Mouse (Mus musculus): ENCODE data around the gene Gpr21. TPM values are rescaled to one million over a fixed set of nuclear protein-coding genes. Genes with fewer than 3 reads are reported as not detected.

Gene Gpr21
- total RNA-seq, 2 experiments from 2014 or later: 1.3 to 1.5 TPM

GRCm38 (mm10) chr2:37566035-37566434, 49.9 kb downstream of the Gpr21 start:
- DNase-seq: no peak
- intact Hi-C loops (cut with DNase I): loop anchor here (5.0 kb wide), 1 partner anchor 206 kb away; no protein-coding TSS in a partner anchor

GRCm38 (mm10) chr2:37569888-37570287, 53.8 kb downstream of the Gpr21 start:
- no peak for DNase-seq

More at GRCm38 (mm10) chr2:37569888-37570287, 53.8 kb downstream of the Gpr21 start:
- intact Hi-C loops (cut with DNase I): loop anchor here (5.0 kb wide), 1 partner anchor 202 kb away; no protein-coding TSS in a partner anchor

Other genes starting within 250 kb of the Gpr21 start
- gene Olfr368, start 189.8 kb upstream of the Gpr21 start, total RNA-seq (2021): not detected
- 10 to 100 TPM; 29.1 to 33.5 TPM for gene Pdcl, start 157.0 kb upstream of the Gpr21 start, total RNA-seq (2021)
- gene Rc3h2, start 93.4 kb upstream of the Gpr21 start, total RNA-seq (2021): 10 to 100 TPM; 47.7 to 50.2 TPM
- gene Zbtb26, start 73.2 kb upstream of the Gpr21 start, total RNA-seq (2021): 1 to 10 TPM; 4.5 to 5.1 TPM
- 1 to 10 TPM; 6.0 to 6.2 TPM for gene Zbtb6, start 73.2 kb upstream of the Gpr21 start, total RNA-seq (2021)
- 10 to 100 TPM; 45.9 to 56.7 TPM for gene Rabgap1, start 73.1 kb upstream of the Gpr21 start, total RNA-seq (2021)
- 10 to 100 TPM; 22.7 to 23.7 TPM for gene Strbp, start 187.5 kb downstream of the Gpr21 start, total RNA-seq (2021)

Measured in heart, postnatal 10 days (tissue).